Mouse (Mus musculus) fat pad, adult 2 months (tissue): ENCODE measurements around the gene Smad3.

Experiments
- DNase-seq: peaks from one replicate; pipeline ENCODE4 v3.0.0-alpha.2; 2011; ENCODE audit warnings: low read depth, low spot score; ENCODE audit errors: extremely low read depth

Gene Smad3

DNA sequence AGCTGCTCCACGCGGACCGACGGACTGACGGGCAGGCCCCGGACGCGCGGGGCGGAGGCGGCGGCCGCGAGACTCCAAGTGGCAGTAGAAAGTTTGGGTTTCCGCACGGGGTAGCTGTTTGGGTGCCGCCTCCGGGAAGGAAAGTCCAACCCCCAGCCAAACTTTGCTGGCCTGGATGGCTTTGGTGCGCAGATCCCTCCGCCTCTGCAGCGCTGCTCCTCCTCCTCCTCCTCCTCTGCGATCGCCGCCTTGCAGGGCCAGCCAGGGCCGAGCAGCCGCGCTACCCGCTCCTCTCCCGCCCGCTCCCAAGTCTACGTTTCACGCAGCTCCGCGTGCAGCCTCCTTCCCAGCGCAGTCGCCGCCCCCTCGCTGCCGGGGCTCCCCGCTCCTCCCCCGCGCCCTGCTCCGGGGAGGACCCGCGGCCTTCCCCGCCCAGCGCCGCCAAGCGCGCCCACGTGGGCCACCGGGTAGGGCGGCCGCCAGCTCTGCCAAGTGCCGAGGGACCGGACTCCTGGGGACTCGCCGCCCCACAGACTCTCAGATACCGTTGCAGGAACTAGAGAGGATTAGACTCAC, at the start of gene Smad3:
Smad3 (minus strand) TSS at position 130 of the 576 bp plus-strand sequence.
- no peak for DNase-seq

DNA sequence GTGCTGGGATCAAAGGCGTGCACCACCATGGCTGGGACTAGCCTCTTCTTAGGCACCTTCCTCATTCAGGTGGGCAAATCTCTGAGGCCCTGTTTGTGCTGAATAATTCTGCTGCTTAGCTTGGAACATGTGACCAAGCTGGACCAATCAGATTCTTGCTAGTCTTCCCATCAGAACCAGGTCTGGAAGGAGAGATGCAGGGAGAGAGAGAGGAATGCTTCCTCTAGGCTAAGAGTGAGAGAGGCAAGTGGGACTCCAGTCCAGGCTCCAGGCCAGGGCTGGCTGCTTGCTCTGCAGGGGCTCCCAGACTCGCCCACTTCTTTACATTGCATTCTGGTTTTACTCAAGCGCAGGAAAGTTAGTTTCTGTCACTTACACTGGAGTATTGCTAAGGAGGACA, 47.1 kb upstream of the Smad3 start:
- DNase-seq = no peak

DNA sequence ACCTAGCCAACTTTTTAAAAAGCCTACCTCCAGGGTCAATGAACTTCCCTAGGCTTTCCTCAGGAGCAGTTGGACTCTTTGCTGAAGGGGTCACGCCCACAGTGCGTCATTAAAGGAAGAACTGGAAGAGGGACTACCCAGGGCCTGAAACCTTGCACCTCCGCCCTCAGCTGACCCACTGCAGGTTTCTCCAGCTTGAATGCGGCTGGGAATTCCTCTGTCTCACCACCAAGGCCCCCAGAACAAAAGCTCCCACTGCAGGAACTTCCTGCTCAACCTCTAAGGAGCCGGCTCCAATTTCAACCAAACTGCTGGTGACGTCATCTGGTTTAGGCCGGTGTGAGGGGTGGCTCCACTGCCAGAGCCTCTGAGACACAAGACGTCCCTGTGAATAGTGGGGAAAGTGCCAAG, 45.4 kb upstream of the Smad3 start:
- no peak for DNase-seq

DNA sequence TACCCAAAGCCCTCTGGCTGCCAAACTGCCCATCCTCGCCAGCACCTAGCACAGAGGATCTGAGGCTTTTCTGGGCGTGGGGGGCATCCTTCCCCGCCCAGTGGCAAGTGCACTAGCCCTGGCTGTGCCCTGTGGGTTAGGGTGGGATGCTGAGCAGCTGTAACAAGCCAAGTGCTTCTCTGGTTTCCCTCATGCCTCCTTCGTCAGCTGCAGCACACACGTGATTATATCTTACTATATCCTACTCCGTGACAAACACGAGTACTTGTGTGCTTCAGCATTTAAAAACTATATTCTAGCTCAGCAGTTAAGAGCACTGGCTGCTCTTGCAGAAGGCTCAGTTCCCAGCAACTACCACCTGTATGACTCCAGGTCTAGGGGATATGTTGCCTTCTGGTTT, 44.7 kb upstream of the Smad3 start:
- no peak for DNase-seq

DNA sequence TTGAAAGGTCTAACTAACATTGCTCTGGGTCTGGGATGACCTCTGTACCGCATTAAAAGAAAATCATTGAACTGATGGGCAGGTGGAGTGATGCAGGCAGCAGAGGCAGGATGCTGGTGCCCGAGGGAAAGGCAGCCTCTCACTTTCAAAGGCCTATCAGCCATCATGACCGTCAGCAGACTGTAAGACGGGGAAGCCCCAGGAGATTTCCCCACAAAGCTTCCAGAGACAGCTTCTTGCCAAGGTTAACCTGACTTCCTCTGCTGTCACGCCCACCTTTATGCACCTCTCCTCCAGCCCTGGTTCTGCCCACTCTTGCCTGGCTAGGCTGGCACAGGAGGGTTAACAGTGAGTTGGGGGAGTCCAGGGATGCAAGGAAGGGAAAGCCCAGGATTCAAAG, 44.3 kb upstream of the Smad3 start:
- no peak for DNase-seq

DNA sequence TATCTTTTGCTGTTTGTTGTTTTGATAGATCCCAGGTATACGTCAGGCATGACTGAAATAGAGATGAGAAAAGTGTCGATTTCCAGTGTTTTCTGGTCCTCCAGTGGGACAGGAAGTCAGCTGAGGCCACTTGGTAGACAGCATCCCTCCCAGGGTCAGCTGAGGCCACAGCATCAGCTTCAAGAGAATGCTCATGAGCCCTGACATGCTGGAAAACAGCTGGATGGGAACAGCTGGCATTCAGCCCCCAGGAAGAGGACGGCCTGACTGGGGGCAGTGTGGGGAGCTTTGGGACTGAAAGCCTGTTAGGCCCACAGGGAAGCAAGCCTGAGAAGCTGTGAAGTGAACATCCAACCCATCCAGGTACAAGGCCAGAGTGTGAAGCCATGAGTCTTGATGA, 38.6 kb upstream of the Smad3 start:
- DNase-seq = no peak

DNA sequence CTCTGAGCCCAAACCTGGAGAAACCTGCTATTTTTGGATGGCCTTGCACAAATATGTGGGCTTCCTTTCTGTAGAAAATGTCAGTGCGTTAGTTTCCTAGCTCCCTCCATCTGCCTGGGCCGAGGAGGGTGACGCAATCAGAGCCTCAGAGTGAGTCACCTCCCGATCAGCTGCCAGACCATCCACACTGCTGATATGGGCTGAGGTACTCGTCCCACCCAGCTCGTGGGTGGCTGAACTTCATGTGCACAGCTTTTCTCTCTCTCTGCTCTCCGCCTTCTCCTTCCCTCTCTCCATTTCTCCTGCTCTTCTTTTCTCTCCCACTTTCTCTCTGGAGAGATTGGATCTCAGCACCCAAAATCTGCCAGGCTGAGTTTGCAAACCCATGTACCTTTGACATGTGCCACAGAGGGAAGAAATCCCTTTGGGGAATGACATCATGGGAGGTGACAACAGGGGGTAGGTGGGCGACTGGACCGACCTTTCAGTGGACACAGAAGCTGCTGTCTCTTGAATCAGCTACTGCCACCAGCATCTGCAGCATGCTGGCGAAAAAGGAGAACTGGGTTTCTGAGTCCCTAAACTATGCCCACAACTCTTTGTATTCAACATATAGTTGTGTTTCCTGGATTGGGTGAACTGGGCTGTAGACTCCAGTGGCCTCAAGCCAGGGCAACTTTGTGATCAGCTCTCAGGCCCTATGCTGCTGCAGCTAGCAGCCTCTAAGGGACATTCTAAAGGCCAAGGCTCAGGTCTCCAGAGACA, 36.1 kb upstream of the Smad3 start:
- no peak for DNase-seq

DNA sequence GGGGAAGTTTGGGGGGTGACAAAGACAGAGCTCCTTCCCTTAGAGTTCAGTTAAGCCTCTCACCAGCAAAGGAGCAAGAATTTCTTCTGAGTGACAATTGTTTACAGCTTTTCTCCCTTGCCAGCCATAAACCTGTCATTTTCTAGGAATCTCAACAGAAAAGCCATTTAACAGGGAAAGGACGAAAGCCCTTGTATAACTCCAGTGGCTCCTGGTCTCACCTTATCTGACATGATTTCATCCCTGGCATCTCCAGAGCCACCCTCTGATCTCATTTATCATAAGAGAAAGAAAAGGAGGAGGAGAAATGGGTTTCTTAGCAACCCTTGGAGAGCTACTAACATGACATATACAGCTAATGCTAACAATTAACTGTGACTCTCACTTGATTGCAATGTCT, 33.9 kb upstream of the Smad3 start:
- no peak for DNase-seq

DNA sequence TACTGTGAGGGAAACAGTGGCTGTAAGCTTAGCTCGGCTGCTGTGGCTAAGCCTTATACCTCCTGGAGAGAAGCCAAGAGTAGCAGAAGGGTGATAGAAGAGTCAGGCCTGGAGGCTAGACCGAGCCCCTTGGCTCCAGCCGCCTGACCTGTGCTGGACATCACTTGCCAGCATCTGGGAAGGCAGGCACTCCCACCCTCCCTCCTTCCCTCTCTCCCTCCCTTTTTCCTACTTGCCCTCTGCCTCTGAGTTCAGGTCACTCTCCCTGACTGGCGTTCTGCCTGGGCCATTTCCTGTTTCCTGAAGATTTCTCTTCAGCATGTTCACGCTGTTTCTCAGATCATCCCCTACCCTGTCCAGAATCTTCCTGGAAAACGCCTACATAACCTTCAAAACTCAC, 33.5 kb upstream of the Smad3 start:
- DNase-seq = no peak

DNA sequence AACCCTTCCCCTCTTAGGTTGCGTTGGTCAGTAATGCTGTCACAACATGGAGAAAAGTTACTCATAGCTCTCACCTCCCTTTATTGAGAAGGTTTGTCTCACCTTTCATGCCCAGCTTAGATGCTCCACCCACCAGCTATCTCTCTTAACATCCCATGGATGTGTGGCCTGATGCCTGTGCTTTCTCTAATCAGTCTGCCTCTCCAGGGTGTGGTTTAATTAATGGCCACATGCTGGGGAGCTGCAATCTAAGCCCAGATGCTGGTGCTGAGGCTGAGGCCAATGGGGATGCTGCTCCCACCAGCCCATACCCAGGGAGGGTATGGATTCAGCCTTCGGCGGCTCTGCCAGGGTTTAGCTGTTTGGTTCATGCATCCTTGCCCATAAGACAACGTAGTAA, 32.4 kb upstream of the Smad3 start:
- DNase-seq = no peak

DNA sequence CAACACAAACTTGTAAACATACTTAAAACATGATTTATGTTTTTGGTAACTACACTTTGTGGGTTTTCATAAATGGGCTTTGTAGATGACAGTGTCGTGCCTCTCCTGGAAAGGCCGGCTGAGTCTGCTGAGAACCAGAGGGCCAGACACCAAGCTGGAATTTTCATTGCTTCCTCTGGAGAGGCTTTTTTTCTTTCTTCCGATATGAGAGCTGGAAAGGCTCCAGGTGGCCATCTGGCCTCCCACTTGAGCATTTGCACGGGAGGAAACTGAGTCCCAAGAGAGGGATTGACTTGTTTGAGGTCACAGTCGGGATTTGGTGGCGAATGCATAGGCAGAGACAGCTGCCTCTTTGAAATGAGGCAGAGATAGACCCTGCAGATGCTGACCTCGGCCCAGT, 31.6 kb upstream of the Smad3 start:
- no peak for DNase-seq

DNA sequence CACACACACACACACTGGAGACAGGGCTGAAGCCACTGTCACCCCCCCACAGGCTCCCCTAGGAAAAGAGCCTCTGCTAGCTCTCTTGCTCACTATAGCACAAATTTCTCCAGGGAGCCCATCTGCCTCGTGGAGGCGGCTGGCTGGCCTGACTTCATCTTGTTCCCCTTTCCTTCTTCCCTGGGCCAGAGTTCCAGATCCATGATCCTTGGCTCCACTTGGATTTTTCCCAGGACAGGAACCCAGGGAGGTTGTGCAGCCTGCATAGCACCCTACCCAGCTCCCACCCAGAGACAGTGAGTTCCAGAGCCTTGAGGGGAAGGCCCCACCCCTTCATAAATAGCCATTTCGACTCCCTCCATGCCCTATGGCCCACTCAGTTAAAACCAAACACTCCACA, 29.8 kb upstream of the Smad3 start:
- DNase-seq = no peak

DNA sequence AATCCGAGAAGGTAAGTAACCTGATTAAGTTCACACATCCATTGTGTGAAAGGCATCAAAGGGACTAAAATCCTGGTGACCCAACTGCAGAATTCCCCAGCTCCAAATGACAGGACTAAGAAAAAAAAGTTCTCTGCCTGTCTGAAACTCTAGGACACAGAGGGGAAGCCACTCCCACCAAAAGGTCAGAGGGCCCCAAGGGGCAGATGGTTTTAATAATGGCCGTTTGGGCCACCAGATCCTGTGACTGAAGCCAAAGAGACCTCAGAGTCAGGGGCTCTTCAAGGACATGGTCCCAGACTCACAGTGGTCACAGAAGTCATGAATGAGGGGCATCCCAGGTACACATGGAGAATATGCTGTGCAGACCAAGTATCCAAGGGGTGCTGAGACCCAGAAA, 29.3 kb upstream of the Smad3 start:
- DNase-seq = no peak

DNA sequence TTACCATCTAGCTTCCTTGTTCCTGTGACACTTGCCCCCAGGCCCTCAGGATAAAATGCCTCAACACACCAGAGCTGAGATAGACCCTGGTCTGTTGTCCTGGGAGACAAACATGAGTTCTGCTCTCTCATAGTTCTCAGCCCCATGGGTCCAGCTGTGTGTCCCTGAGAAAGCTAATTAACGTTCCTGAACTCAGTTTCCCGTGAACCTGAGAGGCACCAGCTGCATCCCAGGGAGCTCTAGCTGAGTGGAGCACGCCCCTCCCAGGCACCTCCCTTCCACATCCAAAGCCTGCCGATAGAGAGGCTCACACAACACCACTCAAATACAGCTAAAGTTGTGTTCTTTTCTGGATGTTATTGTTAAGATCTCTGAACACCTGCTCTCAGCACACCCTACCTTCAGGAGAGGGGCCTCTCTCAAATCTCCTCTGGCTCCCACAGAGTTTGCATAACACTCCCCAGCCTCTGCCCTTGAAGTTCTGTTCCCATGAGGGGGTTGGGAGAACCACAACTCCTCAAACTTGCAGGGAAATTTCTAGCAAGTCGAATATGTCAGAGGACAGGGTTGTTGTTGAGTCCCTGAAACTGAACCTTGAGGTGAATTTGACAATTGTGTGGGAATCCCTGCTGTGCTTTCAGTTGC, 28.4 kb upstream of the Smad3 start:
- DNase-seq = no peak

DNA sequence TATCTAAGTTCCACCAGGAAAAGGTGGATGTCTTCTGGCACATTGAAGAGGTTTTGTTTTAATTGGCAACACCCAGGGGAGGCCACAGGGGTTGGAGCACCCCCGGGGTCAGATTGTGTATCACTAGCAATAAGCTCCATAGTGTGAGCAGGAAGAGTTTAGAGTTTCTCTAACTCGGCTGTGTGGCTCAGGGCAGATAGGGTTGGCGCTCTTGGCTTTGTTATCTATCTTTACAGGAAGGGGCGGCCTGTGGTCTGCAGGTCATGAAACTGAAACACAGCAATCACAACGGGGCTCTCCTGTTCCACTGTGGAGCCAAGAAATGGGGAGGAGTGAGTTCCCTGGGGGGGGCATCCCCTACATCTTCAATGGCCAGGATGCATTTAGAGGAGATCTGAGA, 27.7 kb upstream of the Smad3 start:
- DNase-seq = no peak

DNA sequence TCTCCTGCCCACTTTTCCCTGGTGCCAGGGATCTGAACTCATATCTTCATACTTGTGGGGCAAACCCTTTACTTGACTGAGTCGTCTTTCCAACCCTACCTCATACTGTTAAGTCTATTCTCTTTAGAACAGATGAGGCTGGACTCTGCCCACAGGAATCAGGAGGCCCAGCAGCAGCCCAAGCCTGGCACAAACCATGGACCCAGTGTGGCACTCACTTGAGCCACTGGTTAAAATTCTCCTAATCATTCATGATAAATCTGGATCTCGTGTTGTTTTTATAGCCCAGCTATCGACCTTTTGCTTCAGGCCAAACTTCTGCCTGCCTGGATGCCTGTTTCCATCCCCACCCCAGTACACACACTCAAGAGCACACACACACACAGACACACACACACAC, 26.8 kb upstream of the Smad3 start:
- no peak for DNase-seq

DNA sequence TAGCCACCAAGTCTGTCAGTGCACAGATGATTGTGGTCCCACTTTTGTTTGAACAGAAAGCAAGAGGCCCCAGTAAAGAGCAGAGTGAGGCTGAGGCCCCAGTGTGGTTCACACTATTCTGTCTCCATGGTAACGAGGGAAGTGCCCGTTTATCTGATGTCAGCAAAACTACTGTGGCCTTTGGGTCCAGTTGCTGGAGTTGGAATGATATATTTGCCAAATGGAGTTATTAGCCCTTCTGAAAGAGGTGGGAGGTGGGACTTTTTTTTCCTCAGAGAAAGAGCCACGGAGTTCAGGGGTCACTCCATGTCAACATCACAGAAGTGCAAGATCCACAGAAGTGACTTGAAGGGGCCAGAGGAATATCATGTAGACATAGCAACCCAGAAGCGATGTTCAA, 24.9 kb upstream of the Smad3 start:
- no peak for DNase-seq

DNA sequence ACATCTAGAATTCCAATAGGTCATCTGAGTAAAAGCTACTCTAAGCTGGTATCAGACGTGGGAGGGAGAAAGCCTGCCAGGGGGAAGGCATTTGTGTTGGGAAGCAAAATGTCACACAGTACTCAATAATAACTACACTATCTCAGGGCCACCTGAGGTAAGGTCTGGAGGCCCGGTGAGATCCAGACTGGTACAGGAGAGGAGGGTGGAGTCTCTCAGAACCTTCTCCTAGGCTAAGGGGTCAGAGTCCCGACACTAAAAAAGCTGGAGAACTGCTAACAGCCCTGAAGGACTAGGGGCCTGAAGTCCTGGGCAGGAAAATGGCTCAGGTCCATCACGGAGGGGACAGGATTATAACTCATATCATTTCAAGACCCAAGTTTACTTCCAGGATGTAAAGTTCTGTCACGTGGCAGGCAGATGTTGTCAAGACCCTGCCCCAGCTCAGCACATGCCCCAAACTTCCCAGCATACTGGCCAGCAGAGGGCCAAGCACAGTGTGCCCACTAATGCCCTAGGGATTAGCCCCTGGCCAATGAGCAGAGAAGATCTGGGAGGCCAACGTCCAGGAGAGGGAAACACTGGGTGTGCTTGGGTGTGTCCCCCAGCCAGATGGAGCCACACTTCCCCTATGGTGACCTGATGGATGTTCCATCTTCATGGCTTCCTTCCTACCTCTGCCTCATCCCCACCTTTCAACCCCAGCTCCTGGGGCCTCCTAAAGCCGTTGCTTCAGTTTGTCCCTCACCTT, 24.1 kb upstream of the Smad3 start:
- no peak for DNase-seq

DNA sequence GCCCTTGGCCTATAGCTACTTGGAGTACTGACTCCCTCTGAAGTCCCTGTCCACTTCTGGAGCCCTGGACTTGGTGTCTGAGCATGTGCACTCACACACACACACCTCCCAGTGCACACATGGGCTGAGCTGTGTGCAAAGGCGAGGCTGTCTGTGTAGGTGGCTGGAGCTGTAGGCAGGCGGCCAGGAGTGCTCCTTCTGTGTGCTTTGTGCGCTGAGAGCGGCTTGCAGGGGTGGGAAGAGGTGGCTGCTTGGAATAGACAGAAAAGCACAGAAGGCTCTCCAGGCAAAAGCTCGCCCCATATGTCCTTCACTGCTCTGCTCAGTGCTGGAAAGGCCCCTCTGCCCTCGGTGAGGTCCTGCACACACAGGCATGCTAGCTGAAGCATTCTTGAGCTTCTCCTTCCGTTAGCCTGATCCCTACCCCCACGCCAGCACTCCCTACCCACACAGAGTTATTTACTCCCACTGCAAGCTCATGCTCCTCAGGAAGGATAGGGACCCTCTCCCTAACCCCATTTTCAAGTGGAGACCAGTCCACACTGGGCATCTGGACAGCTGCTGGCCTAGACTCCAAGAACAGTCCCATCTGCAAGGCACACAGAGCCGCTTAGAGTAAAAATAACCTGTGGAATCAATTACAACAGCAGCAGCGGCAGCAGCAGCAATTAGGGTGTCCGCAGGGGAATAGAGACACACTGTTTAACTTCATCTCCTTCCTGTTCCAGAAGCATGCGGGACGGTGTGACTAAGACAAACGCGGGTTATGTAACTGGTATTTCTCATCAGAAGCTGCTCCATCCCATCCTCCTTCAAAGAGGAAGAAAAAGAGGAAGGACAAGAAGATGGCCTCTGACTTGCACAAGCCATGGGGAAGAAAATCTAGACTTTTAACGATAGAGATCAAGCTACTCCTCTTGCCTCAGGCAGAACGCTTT, 22.4 kb upstream of the Smad3 start:
- DNase-seq = no peak

DNA sequence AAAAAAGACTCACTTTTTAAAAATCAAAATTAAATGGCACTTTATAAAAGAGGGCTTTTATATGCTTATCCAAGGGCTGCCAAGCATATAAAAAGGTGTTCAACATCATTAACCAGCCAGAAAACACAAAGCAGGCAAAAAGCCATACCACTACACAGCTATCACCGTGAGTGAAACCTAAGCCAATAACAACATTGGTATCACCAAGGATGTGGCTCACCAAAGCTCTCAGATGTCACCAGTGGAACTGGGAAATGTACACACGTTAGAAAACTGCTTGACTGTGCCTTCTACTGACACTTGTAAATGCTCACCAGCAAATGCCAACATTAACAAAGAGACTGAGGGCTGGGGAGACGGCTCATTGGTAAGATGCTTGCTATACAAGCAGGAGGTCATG, 18.9 kb upstream of the Smad3 start:
- no peak for DNase-seq
